Mouse (Mus musculus): ENCODE measurements around the gene Ephb2. TPM values are rescaled to one million over a fixed set of nuclear protein-coding genes. Genes with fewer than 3 reads are reported as not detected.

The Ephb2 gene
- polyA plus RNA-seq, 1 experiment from 2014 or later = 15.6 TPM

GRCm38 (mm10) chr4:136672335-136673090, 163.3 kb downstream of the Ephb2 start:
- Histone ChIP-seq H3K4me1 (no peaks in the 10 kb centered on the region), H3K27me3 (ENCODE audit: low read depth, poor library complexity, severe bottlenecking) (no peaks in the 10 kb centered on the region), H3K9me3 (replicated peaks) (no peaks in the 10 kb centered on the region; the same call in 1 of the 2 replicates), H3K27ac (replicated peaks) (no peak overlapping the region), H3K36me3 (peaks cover 98% of the 10 kb centered on the region), H3K4me3 (no peak overlapping the region)
- 93% methylated on average over 19 of the region's 19 CpGs for WGBS
- no peak for DNase-seq (ENCODE audit: low spot score)

- Histone ChIP-seq H3K9me3 (replicated peaks) (peaks cover 9% of the 10 kb centered on the region; the same call in 1 of the 2 replicates), H3K27ac (replicated peaks) (no peak overlapping the region), H3K36me3 (peaks cover 100% of the 10 kb centered on the region), H3K4me1 (no peaks in the 10 kb centered on the region), H3K27me3 (ENCODE audit: low read depth, poor library complexity, severe bottlenecking) (no peaks in the 10 kb centered on the region), H3K4me3 (no peak overlapping the region)
- DNase-seq (ENCODE audit: low spot score) = no peak
- WGBS = 75% methylated on average over 10 of the region's 10 CpGs
Measured at GRCm38 (mm10) chr4:136667757-136668156, 168.0 kb downstream of the Ephb2 start.

DNA sequence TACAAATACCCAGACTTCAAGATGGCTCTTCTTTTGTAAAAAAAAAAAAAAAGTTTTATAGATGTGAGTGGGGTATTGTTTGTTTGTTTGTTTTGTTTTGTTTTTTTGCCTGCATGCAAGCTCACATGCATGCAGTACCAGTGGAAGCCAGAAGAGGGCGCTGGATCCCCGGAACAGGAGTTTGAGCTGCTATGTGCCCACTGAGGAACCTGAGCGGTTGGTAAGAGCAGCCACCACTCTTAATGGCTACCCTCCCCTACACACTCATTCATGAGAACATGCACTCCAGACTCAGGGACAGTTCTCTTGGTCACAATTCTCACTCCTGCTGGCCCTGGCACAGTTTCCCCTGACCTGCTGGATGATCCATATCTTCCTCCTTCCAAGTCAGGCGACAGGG, 169.8 kb downstream of the Ephb2 start:
- H3K27ac ChIP-seq (replicated peaks) = no peak overlapping the region
- DNase-seq (ENCODE audit: low spot score) = no peak
- H3K27me3 ChIP-seq (ENCODE audit: low read depth, poor library complexity, severe bottlenecking) = no peaks in the 10 kb centered on the region
- peaks cover 9% of the 10 kb centered on the region; the same call in 1 of the 2 replicates for H3K9me3 ChIP-seq (replicated peaks)
- H3K4me1 ChIP-seq = no peaks in the 10 kb centered on the region
- 68% methylated on average over 4 of the region's 4 CpGs for WGBS
- no peak overlapping the region for H3K4me3 ChIP-seq
- H3K36me3 ChIP-seq = peaks cover 97% of the 10 kb centered on the region

GRCm38 (mm10) chr4:136665068-136665467, 170.7 kb downstream of the Ephb2 start:
- Histone ChIP-seq H3K27me3 (ENCODE audit: low read depth, poor library complexity, severe bottlenecking) (no peaks in the 10 kb centered on the region), H3K4me3 (no peak overlapping the region), H3K4me1 (no peaks in the 10 kb centered on the region), H3K9me3 (replicated peaks) (peaks cover 9% of the 10 kb centered on the region; the same call in 1 of the 2 replicates), H3K36me3 (peaks cover 97% of the 10 kb centered on the region), H3K27ac (replicated peaks) (no peak overlapping the region)
- no peak for DNase-seq (ENCODE audit: low spot score)
- WGBS = 94% methylated on average over 9 of the region's 9 CpGs

- Histone ChIP-seq H3K4me3 (no peak overlapping the region), H3K27ac (replicated peaks) (no peak overlapping the region), H3K4me1 (peaks cover 11% of the 10 kb centered on the region), H3K27me3 (ENCODE audit: low read depth, poor library complexity, severe bottlenecking) (no peaks in the 10 kb centered on the region), H3K9me3 (replicated peaks) (no peaks in the 10 kb centered on the region), H3K36me3 (peaks cover 97% of the 10 kb centered on the region)
- whole genome bisulfite sequencing = 80% methylated on average over 3 of the region's 3 CpGs
- no peak for DNase-seq (ENCODE audit: low spot score)
Measured at GRCm38 (mm10) chr4:136657914-136658313, 177.9 kb downstream of the Ephb2 start.

- H3K27me3 ChIP-seq (ENCODE audit: low read depth, poor library complexity, severe bottlenecking) = no peaks in the 10 kb centered on the region
- H3K4me1 ChIP-seq = peaks cover 39% of the 10 kb centered on the region
- H3K27ac ChIP-seq (replicated peaks) = peak overlapping the region; percentile 17; the same call in 1 of the 2 replicates
- DNase-seq (ENCODE audit: low spot score) = no peak
- no peak overlapping the region for H3K4me3 ChIP-seq
- peaks cover 88% of the 10 kb centered on the region for H3K36me3 ChIP-seq
- H3K9me3 ChIP-seq (replicated peaks) = no peaks in the 10 kb centered on the region
- 91% methylated on average over 10 of the region's 10 CpGs for WGBS
Measured at GRCm38 (mm10) chr4:136653692-136654234, 182.0 kb downstream of the Ephb2 start.

- no peak for DNase-seq (ENCODE audit: low spot score)
- peak overlapping the region; percentile 65 for H3K27ac ChIP-seq (replicated peaks)
- peaks cover 39% of the 10 kb centered on the region for H3K4me1 ChIP-seq
- H3K36me3 ChIP-seq = peaks cover 83% of the 10 kb centered on the region
- no peak overlapping the region for H3K4me3 ChIP-seq
- no peaks in the 10 kb centered on the region for H3K27me3 ChIP-seq (ENCODE audit: low read depth, poor library complexity, severe bottlenecking)
- 81% methylated on average over 6 of the region's 6 CpGs for WGBS
- H3K9me3 ChIP-seq (replicated peaks) = no peaks in the 10 kb centered on the region
Measured at GRCm38 (mm10) chr4:136653019-136653418, 182.8 kb downstream of the Ephb2 start.

DNA sequence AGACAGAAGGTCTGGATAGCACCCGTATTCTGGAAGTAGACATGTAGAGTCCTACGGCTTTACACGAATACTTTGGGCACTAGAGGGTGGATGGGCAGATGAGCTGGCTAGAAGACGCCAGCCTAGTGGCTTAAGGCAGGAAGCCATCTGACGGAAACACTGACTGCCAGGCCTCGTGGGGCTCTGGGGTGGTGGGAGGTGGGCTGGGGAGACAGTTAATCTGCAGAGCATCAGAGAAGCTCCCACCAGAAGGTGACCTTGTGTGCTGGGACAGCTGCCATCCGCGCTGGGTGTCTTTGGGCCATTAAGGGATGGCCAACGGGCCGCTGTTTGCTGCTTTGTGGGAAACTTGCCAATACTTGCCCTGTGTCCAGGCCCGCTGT, 183.3 kb downstream of the Ephb2 start:
- no peaks in the 10 kb centered on the region for H3K27me3 ChIP-seq (ENCODE audit: low read depth, poor library complexity, severe bottlenecking)
- no peaks in the 10 kb centered on the region; the same call in 1 of the 2 replicates for H3K9me3 ChIP-seq (replicated peaks)
- WGBS = 83% methylated on average over 11 of the region's 11 CpGs
- peak overlapping the region; percentile 65 for H3K27ac ChIP-seq (replicated peaks)
- no peak for DNase-seq (ENCODE audit: low spot score)
- H3K4me1 ChIP-seq = peaks cover 39% of the 10 kb centered on the region
- peaks cover 83% of the 10 kb centered on the region for H3K36me3 ChIP-seq
- no peak overlapping the region for H3K4me3 ChIP-seq

DNA sequence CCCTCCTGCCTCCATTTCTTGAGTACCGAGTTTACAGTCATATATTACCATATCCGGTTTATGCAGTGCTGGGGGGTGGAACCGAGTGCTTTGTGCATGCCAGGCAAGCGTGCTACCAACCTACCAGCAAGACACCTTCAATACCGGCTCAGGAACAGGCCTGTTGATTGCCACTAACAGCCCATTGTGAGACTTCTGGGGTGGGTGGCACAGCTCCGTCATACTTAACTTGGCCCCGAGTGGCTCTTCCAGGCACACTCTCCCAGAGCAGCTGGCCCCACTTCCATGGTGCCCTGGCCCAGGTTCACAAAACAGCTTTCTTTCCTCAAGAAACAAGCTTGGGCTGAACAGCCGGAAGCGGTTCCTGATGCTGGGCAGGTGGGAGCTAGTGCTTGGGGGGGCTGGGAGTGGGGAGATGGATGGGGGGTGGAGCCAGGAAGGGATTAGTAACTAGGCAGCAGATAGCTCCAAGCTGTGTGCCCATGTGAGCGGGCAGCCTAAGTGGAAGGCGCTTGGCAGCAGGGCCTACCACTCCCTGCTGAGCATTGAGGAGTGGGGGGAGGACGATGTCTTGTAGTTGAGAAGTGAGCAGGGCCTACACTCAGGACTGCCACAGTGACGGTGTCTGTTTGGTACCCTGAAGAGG, 183.8 kb downstream of the Ephb2 start:
- no peaks in the 10 kb centered on the region for H3K27me3 ChIP-seq (ENCODE audit: low read depth, poor library complexity, severe bottlenecking)
- WGBS = 70% methylated on average over 13 of the region's 13 CpGs
- no peak overlapping the region for H3K4me3 ChIP-seq
- peaks cover 39% of the 10 kb centered on the region for H3K4me1 ChIP-seq
- peaks cover 79% of the 10 kb centered on the region for H3K36me3 ChIP-seq
- H3K27ac ChIP-seq (replicated peaks) = peak overlapping the region; percentile 65; the same call in 1 of the 2 replicates
- peak; percentile 20 for DNase-seq (ENCODE audit: low spot score)
- H3K9me3 ChIP-seq (replicated peaks) = no peaks in the 10 kb centered on the region; the same call in 1 of the 2 replicates

DNA sequence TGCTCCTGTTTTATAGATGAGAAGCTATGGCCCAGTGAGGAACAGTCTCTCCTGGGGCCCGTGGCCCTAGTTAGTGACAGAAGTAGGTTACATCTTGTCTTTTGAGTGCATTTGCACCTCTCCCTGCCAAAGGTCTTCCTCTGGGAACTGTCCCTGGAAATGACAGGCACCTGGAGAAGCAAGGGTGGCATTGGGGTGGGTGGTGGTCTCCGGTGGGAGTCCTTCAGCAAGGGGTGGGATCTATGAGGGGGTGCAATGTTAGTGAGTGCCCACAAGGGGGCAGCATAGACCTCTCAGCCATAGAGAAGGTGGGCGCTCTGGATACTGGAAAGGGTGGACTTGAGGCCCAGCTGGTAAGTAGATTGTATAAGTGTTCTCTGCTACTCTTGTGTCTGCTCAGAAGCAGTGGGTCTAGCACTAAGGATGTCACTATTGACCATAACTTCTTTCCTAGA, 184.4 kb downstream of the Ephb2 start:
- no peak overlapping the region; the same call in 1 of the 2 replicates for H3K27ac ChIP-seq (replicated peaks)
- no peak overlapping the region for H3K4me3 ChIP-seq
- H3K9me3 ChIP-seq (replicated peaks) = no peaks in the 10 kb centered on the region; the same call in 1 of the 2 replicates
- peaks cover 73% of the 10 kb centered on the region for H3K36me3 ChIP-seq
- DNase-seq (ENCODE audit: low spot score) = peak; percentile 56
- WGBS = 69% methylated on average over 3 of the region's 3 CpGs
- peaks cover 39% of the 10 kb centered on the region for H3K4me1 ChIP-seq
- no peaks in the 10 kb centered on the region for H3K27me3 ChIP-seq (ENCODE audit: low read depth, poor library complexity, severe bottlenecking)

- WGBS = 77% methylated on average over 8 of the region's 8 CpGs
- Histone ChIP-seq H3K9me3 (replicated peaks) (no peaks in the 10 kb centered on the region; the same call in 1 of the 2 replicates), H3K27me3 (ENCODE audit: low read depth, poor library complexity, severe bottlenecking) (no peaks in the 10 kb centered on the region), H3K4me3 (no peak overlapping the region), H3K27ac (replicated peaks) (no peak overlapping the region), H3K36me3 (peaks cover 61% of the 10 kb centered on the region), H3K4me1 (peaks cover 39% of the 10 kb centered on the region)
- no peak for DNase-seq (ENCODE audit: low spot score)
Measured at GRCm38 (mm10) chr4:136650261-136650660, 185.5 kb downstream of the Ephb2 start.

DNA sequence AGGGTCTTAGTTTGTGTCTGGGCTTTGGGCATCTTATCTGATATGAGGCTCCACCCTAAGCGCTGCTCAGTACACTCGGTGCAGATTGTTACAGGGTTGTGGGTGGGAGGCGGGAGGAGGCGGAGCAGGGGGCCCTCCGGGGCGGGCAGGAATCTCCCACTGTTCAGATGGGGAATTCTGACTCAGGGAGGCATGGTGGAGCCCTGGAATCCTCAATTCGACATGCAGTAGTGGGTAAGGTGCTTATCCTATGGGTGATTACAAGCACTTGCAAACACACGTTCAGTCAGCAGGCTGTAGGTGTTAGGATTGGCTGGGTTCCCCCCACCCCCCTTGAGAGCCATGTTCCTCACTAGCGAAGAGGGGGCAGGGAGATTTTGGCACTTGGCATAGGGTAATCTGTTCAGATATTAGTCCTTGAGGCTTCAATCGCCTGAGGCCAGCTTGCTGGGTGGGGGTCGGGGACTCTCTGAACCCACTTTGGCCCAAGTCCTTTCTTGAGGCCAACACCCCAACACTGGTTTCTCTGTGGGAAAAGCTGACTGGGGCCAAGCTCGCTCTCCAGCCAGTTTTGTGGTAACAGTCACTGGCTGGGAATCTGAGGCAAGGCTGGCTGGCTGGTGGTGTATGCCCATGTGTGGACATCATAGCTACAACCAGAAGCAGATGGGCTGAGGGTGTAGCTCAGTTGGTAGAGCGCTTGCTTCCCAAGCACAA, 186.2 kb downstream of the Ephb2 start:
- H3K9me3 ChIP-seq (replicated peaks) = no peaks in the 10 kb centered on the region; the same call in 1 of the 2 replicates
- H3K36me3 ChIP-seq = peaks cover 55% of the 10 kb centered on the region
- DNase-seq (ENCODE audit: low spot score) = peak; percentile 19
- no peak overlapping the region for H3K4me3 ChIP-seq
- H3K27ac ChIP-seq (replicated peaks) = peak overlapping the region; percentile 50
- 40% methylated on average over 13 of the region's 13 CpGs for WGBS
- peaks cover 39% of the 10 kb centered on the region for H3K4me1 ChIP-seq
- no peaks in the 10 kb centered on the region for H3K27me3 ChIP-seq (ENCODE audit: low read depth, poor library complexity, severe bottlenecking)
